Mouse (Mus musculus) G1E (cell line): ENCODE data around the gene Cabp4.

ENCODE experiments used
- CTCF ChIP-seq: IDR thresholded peaks from 2 replicates; pipeline ENCODE4 v1.5.1; 2012; ENCODE audit warnings: low read depth, low read length, inconsistent platforms, mixed read lengths
- GATA1 ChIP-seq: IDR thresholded peaks from 2 replicates; pipeline ENCODE4 v1.6.1; 2012; ENCODE audit warnings: borderline replicate concordance, low read length, inconsistent platforms, mixed read lengths
- GATA2 ChIP-seq: IDR thresholded peaks from 2 replicates; pipeline ENCODE4 v1.6.1; 2012; ENCODE audit warnings: low read depth, low read length, inconsistent platforms, borderline replicate concordance
- POLR2AphosphoS5 ChIP-seq: IDR thresholded peaks from 2 replicates; pipeline ENCODE4 v1.6.1; 2012; ENCODE audit warnings: low read depth, low read length, inconsistent platforms; ENCODE audit not compliant: insufficient replicate concordance
- TAL1 ChIP-seq: conservative IDR thresholded peaks from 2 replicates; pipeline ENCODE4 v1.6.1; 2012; ENCODE audit warnings: low read depth, low read length, inconsistent platforms, mixed read lengths

GRCm38 (mm10) chr19:4143759-4144268 is at the start of gene Cabp4:
- TF ChIP-seq TAL1 (no peak), GATA1 (no peak), CTCF (no peak), GATA2 (no peak), POLR2AphosphoS5 (no peak)
